Mouse (Mus musculus) heart, postnatal 4 days (tissue): ENCODE data around the gene Gpr165. TPM values are rescaled to one million over a fixed set of nuclear protein-coding genes. Genes with fewer than 3 reads are reported as not detected.

ENCODE experiments used
- DNase-seq: peaks from one replicate; pipeline ENCODE4 v3.0.0; 2021
- total RNA-seq, 2 experiments: library from RNA; stranded (reverse); gene quantifications; 2 replicates each; pipeline ENCODE4 v1.2.3; 2021

The Gpr165 gene
- under 1 TPM in 1 of 2 experiments, not detected in 1; 0.07 TPM for total RNA-seq

- peak; percentile 38 for DNase-seq
Measured at GRCm38 (mm10) chrX:96712907-96713774, at the start of gene Gpr165. Gene Gpr165, plus strand, starts transcription at chrX:96713441.

DNA sequence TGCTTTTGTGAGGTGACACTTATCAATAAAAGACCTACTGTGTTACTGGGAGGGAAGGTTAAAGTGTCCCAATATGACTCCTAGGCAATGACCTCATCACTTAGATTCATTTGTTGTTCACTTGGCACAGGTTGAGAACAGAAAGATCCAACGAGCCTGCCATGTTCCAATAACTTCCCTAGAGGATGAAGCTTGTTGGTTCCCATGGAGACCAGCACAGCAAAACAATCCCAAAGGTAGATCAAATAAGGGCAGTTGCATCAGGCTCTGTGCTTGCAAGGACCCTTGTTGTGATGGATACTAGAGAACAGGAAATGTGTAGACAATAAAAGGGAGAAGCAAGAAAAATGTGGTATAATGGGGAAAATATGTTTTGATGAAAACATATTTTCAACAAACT, 38.4 kb upstream of the Gpr165 start:
- DNase-seq, result no peak
